Mouse (Mus musculus): ENCODE data around the gene Cisd1.

- TF ChIP-seq CTCF (IDR thresholded peaks at IDR 0.05; ENCODE audit: low read depth) = no peak
- no peak for TF ChIP-seq EP300 (IDR thresholded peaks at IDR 0.05; ENCODE audit: low read depth)
Observed at GRCm38 (mm10) chr10:71284131-71284510, 60.6 kb downstream of the Cisd1 start.
